Mouse (Mus musculus) erythroblast, embryonic 14.5 days (primary cell): ENCODE results near the gene Nnmt.

Source experiments
- GATA1 ChIP-seq: IDR thresholded peaks from 2 replicates; pipeline ENCODE4 v1.6.1; 2012; ENCODE audit warnings: low read length, inconsistent platforms, mixed read lengths
- TAL1 ChIP-seq: IDR thresholded peaks from 3 replicates; pipeline ENCODE4 v1.6.1; 2012; ENCODE audit warnings: low read length, inconsistent platforms, mixed read lengths

DNA sequence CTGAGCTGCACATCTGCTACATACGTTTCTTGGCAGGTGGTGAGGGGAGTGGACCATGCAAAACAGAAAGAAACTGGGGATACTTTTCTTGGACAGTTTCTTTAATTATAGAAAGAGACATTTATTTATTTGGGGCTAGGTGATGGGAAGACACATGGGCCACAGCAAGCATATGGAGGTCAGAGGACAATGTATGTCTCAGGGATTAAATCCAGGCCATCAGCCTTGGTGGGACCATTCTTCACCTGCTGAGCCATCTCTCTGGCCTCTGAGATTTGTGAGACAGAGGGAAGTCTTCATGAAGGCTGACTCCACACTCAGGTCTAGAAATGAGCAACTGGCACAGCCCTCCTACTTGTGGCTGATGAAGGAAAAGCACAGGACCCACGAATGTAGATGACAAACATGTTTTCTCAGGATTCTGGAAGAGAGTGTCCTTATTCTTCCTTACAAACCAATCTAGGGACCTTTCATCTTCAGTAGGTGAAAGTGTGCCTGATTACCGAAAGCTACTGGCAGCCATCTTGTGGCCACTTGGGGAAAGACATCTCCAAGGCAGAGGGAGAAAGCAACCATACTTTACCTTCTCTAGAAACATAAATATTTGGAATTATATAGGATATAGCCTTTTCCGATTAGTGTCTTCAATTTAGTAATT is 45.3 kb downstream of the Nnmt start:
- no peak for TF ChIP-seq TAL1
- TF ChIP-seq GATA1: no peak
